Mouse (Mus musculus) cortical plate, adult 2 months (tissue): ENCODE results near the gene Foxn2. TPM values are rescaled to one million over a fixed set of nuclear protein-coding genes. Genes with fewer than 3 reads are reported as not detected.

Experiments used
- H3K27ac ChIP-seq: fragments of 200-500 bp; 2 replicates; pipeline ENCODE4 v1.5.1; 2012; ENCODE audit warnings: low read length, control low read depth, inconsistent platforms; ENCODE audit not compliant: insufficient read depth
- H3K4me1 ChIP-seq: fragments of 200-500 bp; 2 replicates; pipeline ENCODE4 v1.6.1; 2011; ENCODE audit warnings: low read length; ENCODE audit not compliant: control insufficient read depth, insufficient read depth
- H3K4me3 ChIP-seq: fragments of 200-500 bp; 2 replicates; pipeline ENCODE4 v1.5.1; 2011; ENCODE audit warnings: mild to moderate bottlenecking, low read length, control low read depth; ENCODE audit not compliant: insufficient read depth
- CTCF ChIP-seq: fragments of 200-500 bp; IDR thresholded peaks from 2 replicates; pipeline ENCODE4 v1.5.1; 2011; ENCODE audit warnings: mild to moderate bottlenecking, control low read depth, low read length; ENCODE audit not compliant: insufficient read depth; ENCODE audit errors: extremely low read depth
- POLR2A ChIP-seq: fragments of 200-500 bp; IDR thresholded peaks from 2 replicates; pipeline ENCODE4 v1.6.1; 2011; ENCODE audit warnings: mild to moderate bottlenecking, low read length, control low read depth; ENCODE audit not compliant: insufficient read depth; ENCODE audit errors: extremely low read depth
- polyA plus RNA-seq: library from polyadenylated mRNA; depleted of rRNA; stranded (reverse); fragments of >200 nt; gene quantifications from 2 replicates; pipeline ENCODE4 v1.2.3, GENCODE M21; 2012

Gene Foxn2
- polyA plus RNA-seq, 1 experiment: 8.2 TPM

GRCm38 (mm10) chr17:88473766-88474165, 33.3 kb downstream of the Foxn2 start:
- Histone ChIP-seq H3K27ac (no peak overlapping the region), H3K4me3 (no peak overlapping the region), H3K4me1 (no peaks in the 10 kb centered on the region)
- TF ChIP-seq CTCF: no peak
- no peak for TF ChIP-seq POLR2A

- no peak overlapping the region for H3K27ac ChIP-seq
- TF ChIP-seq POLR2A (no peak), CTCF (no peak)
Measured at GRCm38 (mm10) chr17:88477165-88477564, 36.7 kb downstream of the Foxn2 start.

GRCm38 (mm10) chr17:88477699-88478098, 37.2 kb downstream of the Foxn2 start:
- H3K4me1 ChIP-seq: no peaks in the 10 kb centered on the region
- H3K4me3 ChIP-seq: no peak overlapping the region
- no peak overlapping the region for H3K27ac ChIP-seq
- TF ChIP-seq POLR2A: no peak
- TF ChIP-seq CTCF: no peak

More at GRCm38 (mm10) chr17:88477165-88477564, 36.7 kb downstream of the Foxn2 start:
- H3K4me3 ChIP-seq: no peak overlapping the region
- no peaks in the 10 kb centered on the region for H3K4me1 ChIP-seq

GRCm38 (mm10) chr17:88479040-88479439, 38.5 kb downstream of the Foxn2 start:
- Histone ChIP-seq H3K4me3 (no peak overlapping the region), H3K4me1 (no peaks in the 10 kb centered on the region), H3K27ac (no peak overlapping the region)
- TF ChIP-seq CTCF: no peak
- TF ChIP-seq POLR2A: no peak

- TF ChIP-seq CTCF (no peak), POLR2A (no peak)
- H3K4me1 ChIP-seq: no peaks in the 10 kb centered on the region
- no peak overlapping the region for H3K27ac ChIP-seq
- H3K4me3 ChIP-seq: no peak overlapping the region
Measured at GRCm38 (mm10) chr17:88480369-88480768, 39.9 kb downstream of the Foxn2 start.

GRCm38 (mm10) chr17:88481062-88481461, 40.6 kb downstream of the Foxn2 start:
- Histone ChIP-seq H3K27ac (no peak overlapping the region), H3K4me3 (no peak overlapping the region), H3K4me1 (no peaks in the 10 kb centered on the region)
- TF ChIP-seq POLR2A (no peak), CTCF (no peak)

- Histone ChIP-seq H3K4me3 (no peak overlapping the region), H3K4me1 (no peaks in the 10 kb centered on the region), H3K27ac (no peak overlapping the region)
- TF ChIP-seq POLR2A (no peak), CTCF (no peak)
Measured at GRCm38 (mm10) chr17:88481587-88481986, 41.1 kb downstream of the Foxn2 start.

- TF ChIP-seq CTCF: no peak
- no peak for TF ChIP-seq POLR2A
Measured at GRCm38 (mm10) chr17:88484539-88484938, 44.0 kb downstream of the Foxn2 start.

GRCm38 (mm10) chr17:88484951-88485350, 44.4 kb downstream of the Foxn2 start:
- no peak for TF ChIP-seq CTCF
- no peak for TF ChIP-seq POLR2A
- Histone ChIP-seq H3K4me1 (no peaks in the 10 kb centered on the region), H3K27ac (no peak overlapping the region), H3K4me3 (no peak overlapping the region)

More at GRCm38 (mm10) chr17:88484539-88484938, 44.0 kb downstream of the Foxn2 start:
- Histone ChIP-seq H3K4me3 (no peak overlapping the region), H3K27ac (no peak overlapping the region), H3K4me1 (no peaks in the 10 kb centered on the region)

GRCm38 (mm10) chr17:88490546-88490945, 50.0 kb downstream of the Foxn2 start:
- Histone ChIP-seq H3K4me1 (peaks cover 3% of the 10 kb centered on the region; the same call in 1 of the 2 replicates), H3K27ac (no peak overlapping the region), H3K4me3 (no peak overlapping the region)
- no peak for TF ChIP-seq CTCF
- TF ChIP-seq POLR2A: no peak
